Mouse (Mus musculus) stomach, postnatal 0 days (tissue): Measurements from ENCODE around the gene Eif2b2.

ENCODE experiments used
- CTCF ChIP-seq: IDR thresholded peaks from 2 replicates; pipeline ENCODE4 v1.5.1; 2016; ENCODE audit warnings: antibody characterized with exemption, low read depth, mild to moderate bottlenecking, moderate library complexity
- EP300 ChIP-seq: optimal IDR thresholded peaks from 2 replicates; pipeline ENCODE3; 2016; ENCODE audit warnings: antibody characterized with exemption

DNA sequence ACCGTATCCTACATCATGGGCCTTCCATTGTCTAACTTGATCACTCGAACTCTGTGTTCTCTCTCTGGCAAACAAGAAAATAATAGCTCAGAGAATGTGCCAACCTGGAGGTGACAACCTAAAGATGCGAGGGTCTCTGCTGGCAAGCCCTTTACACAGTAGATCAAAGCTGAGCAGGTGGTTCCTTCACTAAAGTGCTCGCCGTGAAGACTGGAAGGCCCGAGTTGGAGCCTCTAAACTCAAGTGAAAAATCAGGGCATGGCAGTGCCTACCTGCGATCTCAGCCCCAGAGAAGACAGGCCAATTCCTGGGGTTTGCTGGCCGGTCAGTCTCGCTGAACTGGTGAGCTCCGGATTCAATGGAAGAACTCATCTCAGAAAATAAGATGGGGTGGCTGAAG, 26.1 kb upstream of the Eif2b2 start:
- TF ChIP-seq CTCF, result no peak
- TF ChIP-seq EP300, result no peak
